Mouse (Mus musculus) kidney, embryonic 15.5 days (tissue): ENCODE measurements around the gene Polr1a. TPM values are rescaled to one million over a fixed set of nuclear protein-coding genes. Genes with fewer than 3 reads are reported as not detected.

Source experiments
- ATAC-seq: fragments of 200-750 bp; cut with Nextera tagmentation; replicated peaks from 2 replicates; pipeline ENCODE4 v1.8.0; 2017; ENCODE audit warnings: moderate TSS enrichment; ENCODE audit not compliant: low FRiP score
- H3K27ac ChIP-seq: fragments of 300-500 bp; sonication (generic); 2 replicates; pipeline ENCODE4 v1.5.1; 2015; ENCODE audit warnings: mild to moderate bottlenecking, inconsistent platforms
- H3K27me3 ChIP-seq: fragments of 300-500 bp; sonication (generic); 2 replicates; pipeline ENCODE4 v1.6.1; 2015; ENCODE audit warnings: inconsistent platforms
- H3K36me3 ChIP-seq: fragments of 300-500 bp; sonication (generic); 2 replicates; pipeline ENCODE4 v1.6.1; 2015; ENCODE audit warnings: inconsistent platforms
- H3K4me1 ChIP-seq: fragments of 300-500 bp; sonication (generic); 2 replicates; pipeline ENCODE4 v1.6.1; 2015; ENCODE audit warnings: inconsistent platforms
- H3K4me2 ChIP-seq: fragments of 300-500 bp; sonication (generic); 2 replicates; pipeline ENCODE4 v1.6.1; 2015; ENCODE audit warnings: moderate library complexity, mild to moderate bottlenecking, inconsistent platforms
- H3K4me3 ChIP-seq: fragments of 300-500 bp; sonication (generic); replicated peaks from 2 replicates; pipeline ENCODE4 v1.5.1; 2015; ENCODE audit warnings: mild to moderate bottlenecking, inconsistent platforms
- H3K9ac ChIP-seq: fragments of 300-500 bp; sonication (generic); 2 replicates; pipeline ENCODE4 v1.6.1; 2015; ENCODE audit warnings: mild to moderate bottlenecking, inconsistent platforms
- H3K9me3 ChIP-seq: fragments of 300-500 bp; sonication (generic); replicated peaks from 2 replicates; pipeline ENCODE4 v1.6.1; 2016; ENCODE audit warnings: inconsistent platforms
- WGBS: fragments of 180-500 bp; shearing (Covaris S2); methylation state at CpG from one replicate; pipeline ENCODE4 v1.1.7; 2015; ENCODE audit warnings: mixed read lengths; 5-methylcytosine and 5-hydroxymethylcytosine counted together
- polyA plus RNA-seq: library from polyadenylated mRNA; unstranded; fragments of >200 nt; fragmentation: Nextera tagmentation; extraction: Ambion mirVana; gene quantifications from 2 replicates; pipeline ENCODE4 v1.2.1, GENCODE M21; 2015

Polr1a gene
- polyA plus RNA-seq, 1 experiment from 2014 or later, result 38.2 TPM

GRCm38 (mm10) chr6:72008213-72008655 is 99.4 kb downstream of the Polr1a start:
- Histone ChIP-seq H3K4me3 (no peak overlapping the region), H3K9me3 (no peaks in the 10 kb centered on the region), H3K4me1 (no peaks in the 10 kb centered on the region), H3K27me3 (no peaks in the 10 kb centered on the region), H3K27ac (no peak overlapping the region), H3K36me3 (no peaks in the 10 kb centered on the region), H3K4me2 (no peak overlapping the region), H3K9ac (no peak overlapping the region)
- ATAC-seq, result no peak
- 76% methylated on average over 4 of the region's 4 CpGs for WGBS

- H3K4me2 ChIP-seq, result no peak overlapping the region
- ATAC-seq, result no peak
- WGBS, result 91% methylated on average over 1 of the region's 1 CpGs
- H3K9me3 ChIP-seq, result no peaks in the 10 kb centered on the region
- H3K4me3 ChIP-seq, result no peak overlapping the region
- no peak overlapping the region for H3K27ac ChIP-seq
- H3K27me3 ChIP-seq, result no peaks in the 10 kb centered on the region
- no peaks in the 10 kb centered on the region for H3K4me1 ChIP-seq
- no peak overlapping the region for H3K9ac ChIP-seq
- no peaks in the 10 kb centered on the region for H3K36me3 ChIP-seq
Observed at GRCm38 (mm10) chr6:72009454-72009853, 100.6 kb downstream of the Polr1a start.

GRCm38 (mm10) chr6:72014033-72014432 is 105.2 kb downstream of the Polr1a start:
- Histone ChIP-seq H3K27ac (no peak overlapping the region), H3K4me3 (no peak overlapping the region), H3K9me3 (no peaks in the 10 kb centered on the region), H3K4me2 (no peak overlapping the region), H3K9ac (no peak overlapping the region), H3K36me3 (no peaks in the 10 kb centered on the region), H3K4me1 (no peaks in the 10 kb centered on the region), H3K27me3 (no peaks in the 10 kb centered on the region)
- 71% methylated on average over 4 of the region's 4 CpGs for WGBS
- ATAC-seq, result no peak

- H3K27ac ChIP-seq, result no peak overlapping the region
- no peak for ATAC-seq
- 78% methylated on average over 6 of the region's 6 CpGs for WGBS
- no peak overlapping the region for H3K4me2 ChIP-seq
- H3K27me3 ChIP-seq, result no peaks in the 10 kb centered on the region
- H3K4me1 ChIP-seq, result no peaks in the 10 kb centered on the region
- no peak overlapping the region for H3K4me3 ChIP-seq
- no peaks in the 10 kb centered on the region for H3K36me3 ChIP-seq
- no peak overlapping the region for H3K9ac ChIP-seq
- no peaks in the 10 kb centered on the region for H3K9me3 ChIP-seq
Observed at GRCm38 (mm10) chr6:72018052-72018451, 109.2 kb downstream of the Polr1a start.

- Histone ChIP-seq H3K27ac (no peak overlapping the region), H3K9me3 (no peaks in the 10 kb centered on the region), H3K4me2 (no peak overlapping the region), H3K4me1 (no peaks in the 10 kb centered on the region), H3K9ac (no peak overlapping the region), H3K27me3 (no peaks in the 10 kb centered on the region), H3K4me3 (no peak overlapping the region), H3K36me3 (no peaks in the 10 kb centered on the region)
- no peak for ATAC-seq
Observed at GRCm38 (mm10) chr6:72025497-72025896, 116.6 kb downstream of the Polr1a start.

GRCm38 (mm10) chr6:72028079-72028478 is 119.2 kb downstream of the Polr1a start:
- WGBS, result 91% methylated on average over 1 of the region's 1 CpGs
- no peak for ATAC-seq
- H3K4me1 ChIP-seq, result no peaks in the 10 kb centered on the region
- no peak overlapping the region for H3K9ac ChIP-seq
- H3K27me3 ChIP-seq, result no peaks in the 10 kb centered on the region
- no peaks in the 10 kb centered on the region for H3K36me3 ChIP-seq
- H3K27ac ChIP-seq, result no peak overlapping the region
- H3K4me2 ChIP-seq, result no peak overlapping the region
- no peak overlapping the region for H3K4me3 ChIP-seq
- H3K9me3 ChIP-seq, result no peaks in the 10 kb centered on the region

GRCm38 (mm10) chr6:72029674-72030073 is 120.8 kb downstream of the Polr1a start:
- Histone ChIP-seq H3K4me3 (no peak overlapping the region), H3K27ac (no peak overlapping the region), H3K9ac (no peak overlapping the region), H3K27me3 (no peaks in the 10 kb centered on the region), H3K4me2 (no peak overlapping the region), H3K4me1 (no peaks in the 10 kb centered on the region), H3K36me3 (no peaks in the 10 kb centered on the region), H3K9me3 (no peaks in the 10 kb centered on the region)
- 73% methylated on average over 6 of the region's 6 CpGs for WGBS
- ATAC-seq, result no peak

Other genes starting within 250 kb of the Polr1a start
- gene Reep1, start 201.5 kb upstream of the Polr1a start, polyA plus RNA-seq, result 13.2 and 15.0 TPM in 2 replicates
- gene Mrpl35, start 82.1 kb upstream of the Polr1a start, polyA plus RNA-seq, result 63.0 and 72.5 TPM in 2 replicates
- gene Immt, start 77.7 kb upstream of the Polr1a start, polyA plus RNA-seq, result 217 and 222 TPM in 2 replicates
- gene Ptcd3, start 303 bp upstream of the Polr1a start, polyA plus RNA-seq, result 107 and 108 TPM in 2 replicates
- 35.2 and 36.3 TPM in 2 replicates for gene St3gal5, start 188.5 kb downstream of the Polr1a start, polyA plus RNA-seq